Mouse (Mus musculus) kidney, adult 10 weeks (tissue): Measurements from ENCODE around the gene Gtf2f1. TPM values are rescaled to one million over a fixed set of nuclear protein-coding genes. Genes with fewer than 3 reads are reported as not detected.

Source experiments
- polyA plus RNA-seq: library from polyadenylated mRNA; stranded (reverse); fragments of 350-450 nt; fragmentation: Illumina TruSeq; extraction: RNeasy Lipid Tissue Mini Kit (QIAGEN cat#74804); gene quantifications from one replicate; pipeline ENCODE4 v1.2.3, GENCODE M21; 2014; ENCODE audit warnings: low read depth, low replicate concordance

Gtf2f1 gene
- 2.4 TPM for polyA plus RNA-seq

DNA sequence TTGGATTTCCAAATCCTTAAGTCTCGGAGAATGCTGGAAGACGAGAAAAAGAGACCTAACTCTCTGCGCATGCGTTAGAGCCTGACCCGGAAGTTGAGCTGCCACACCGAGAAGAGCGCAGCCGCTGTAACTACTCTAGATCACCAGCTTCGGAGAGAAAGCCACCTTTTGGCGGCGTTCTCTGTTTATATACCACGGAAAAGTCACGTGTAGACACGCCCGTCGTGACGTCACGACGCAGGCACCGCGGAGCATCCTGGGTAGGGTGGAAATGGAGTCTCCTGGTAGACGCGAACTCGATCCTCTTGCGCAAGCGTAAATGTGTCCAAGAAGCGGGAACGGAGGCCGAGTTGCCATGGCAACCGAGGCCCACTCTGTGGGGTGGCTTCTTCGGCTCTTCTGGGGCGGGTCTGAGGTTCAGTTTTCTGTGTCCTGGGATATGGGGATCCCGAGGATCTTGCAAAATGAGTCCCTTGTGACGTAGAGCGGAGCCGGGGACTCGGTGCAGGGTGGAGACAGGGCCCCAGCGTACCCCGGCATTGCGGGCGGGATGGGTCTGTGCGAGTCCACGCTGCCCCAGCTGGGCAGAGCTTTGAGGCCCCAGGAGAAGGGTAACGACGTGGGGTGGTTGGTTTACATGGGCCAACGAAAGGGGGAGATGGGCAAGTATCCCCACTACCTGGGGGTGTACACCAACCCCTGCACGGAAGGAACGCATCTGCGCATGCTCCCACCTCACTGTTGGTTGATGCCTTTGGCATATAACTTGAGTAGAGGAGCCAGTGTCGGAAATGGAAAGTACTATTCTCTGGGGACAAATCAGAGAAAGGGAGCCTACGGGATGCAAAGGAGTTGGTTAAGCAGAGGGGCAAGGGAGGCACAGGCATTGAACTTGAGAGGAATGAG, at the start of gene Gtf2f1, which contains the start of gene Gm17949:
Gtf2f1 (minus strand) TSS at position 53 of the 906 bp plus-strand sequence.
Gm17949 (plus strand) TSS at position 234 of the 906 bp plus-strand sequence.

DNA sequence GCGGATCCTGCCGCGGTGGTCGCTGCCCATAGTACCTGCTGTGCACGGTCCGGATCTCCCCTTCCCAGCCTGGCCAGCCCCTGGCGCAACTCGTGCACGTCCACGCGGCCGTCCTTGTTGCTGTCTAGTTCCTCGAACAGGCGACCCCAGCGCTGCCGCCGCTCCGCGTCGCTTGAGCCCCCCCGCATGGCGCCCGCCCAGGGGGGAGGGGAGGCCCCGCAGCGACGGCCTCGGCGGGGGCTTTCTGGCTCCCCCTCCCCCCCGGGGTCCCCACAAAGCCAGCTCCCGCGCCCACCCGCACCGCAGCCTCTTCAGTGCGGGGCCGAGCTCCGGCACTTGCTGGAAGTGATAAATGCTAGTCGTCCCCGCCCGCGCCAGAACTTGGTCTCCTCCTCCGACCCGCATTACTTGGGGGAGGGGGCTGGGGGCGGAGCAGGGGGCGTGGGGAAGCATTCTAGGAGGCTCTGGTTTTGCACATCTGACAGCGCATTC, 48.4 kb upstream of the Gtf2f1 start, which contains the start of gene Slc25a23:
Slc25a23 (minus strand) TSS at position 378 of the 492 bp plus-strand sequence.

DNA sequence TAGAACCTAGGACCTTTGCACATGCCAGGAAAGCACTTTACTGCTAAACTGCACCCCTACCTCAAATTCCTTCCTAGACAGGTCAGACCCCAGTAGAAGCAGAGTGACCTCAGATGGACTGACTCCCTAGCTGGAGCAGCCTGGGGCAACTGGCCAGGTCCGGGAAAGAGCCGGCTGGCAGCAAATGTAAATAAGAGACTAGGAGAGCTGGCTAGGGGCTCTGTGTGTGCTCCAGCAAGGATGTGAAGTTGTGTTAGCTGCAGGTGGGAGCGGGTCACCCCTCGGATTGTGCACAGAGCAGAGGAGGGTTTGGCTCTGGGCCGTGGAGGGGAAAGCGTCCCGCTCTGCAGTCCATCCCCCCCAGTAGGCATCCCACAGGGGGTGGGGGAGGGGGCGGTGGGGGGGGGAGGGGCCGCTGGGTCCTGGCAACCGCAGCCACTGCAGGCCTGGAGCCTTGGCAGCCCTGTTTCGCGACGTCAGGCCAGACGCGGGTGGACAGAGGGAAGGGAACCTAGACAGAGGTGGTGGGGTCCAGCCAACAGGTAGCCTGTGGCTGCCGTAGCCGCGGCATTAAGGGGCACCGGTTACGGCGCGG, 47.9 kb upstream of the Gtf2f1 start, which contains the start of gene Crb3:
Crb3 (plus strand) TSS at position 215 of the 595 bp plus-strand sequence.

DNA sequence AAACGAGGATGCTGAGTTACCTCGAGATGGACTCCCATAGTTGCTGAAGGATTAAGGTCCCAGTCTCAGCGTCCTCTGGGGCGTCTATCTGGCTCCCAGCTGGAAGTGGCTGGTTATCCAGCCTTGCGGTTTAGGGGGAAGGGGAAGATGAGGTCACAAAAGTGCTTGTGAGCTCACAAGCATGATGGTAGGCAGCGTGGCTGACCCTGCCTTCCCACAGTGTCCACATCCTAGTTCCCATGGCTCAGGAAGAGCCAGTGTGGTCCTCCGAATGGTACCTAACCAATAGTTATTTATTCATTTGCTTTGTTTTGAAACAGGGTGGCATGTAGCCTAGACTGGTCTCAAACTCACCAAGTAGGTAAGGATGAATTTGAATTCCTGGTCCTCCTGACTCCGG, 30.5 kb upstream of the Gtf2f1 start, which contains the start of gene Slc25a41:
Slc25a41 (minus strand) TSS at position 101 of the 400 bp plus-strand sequence.

DNA sequence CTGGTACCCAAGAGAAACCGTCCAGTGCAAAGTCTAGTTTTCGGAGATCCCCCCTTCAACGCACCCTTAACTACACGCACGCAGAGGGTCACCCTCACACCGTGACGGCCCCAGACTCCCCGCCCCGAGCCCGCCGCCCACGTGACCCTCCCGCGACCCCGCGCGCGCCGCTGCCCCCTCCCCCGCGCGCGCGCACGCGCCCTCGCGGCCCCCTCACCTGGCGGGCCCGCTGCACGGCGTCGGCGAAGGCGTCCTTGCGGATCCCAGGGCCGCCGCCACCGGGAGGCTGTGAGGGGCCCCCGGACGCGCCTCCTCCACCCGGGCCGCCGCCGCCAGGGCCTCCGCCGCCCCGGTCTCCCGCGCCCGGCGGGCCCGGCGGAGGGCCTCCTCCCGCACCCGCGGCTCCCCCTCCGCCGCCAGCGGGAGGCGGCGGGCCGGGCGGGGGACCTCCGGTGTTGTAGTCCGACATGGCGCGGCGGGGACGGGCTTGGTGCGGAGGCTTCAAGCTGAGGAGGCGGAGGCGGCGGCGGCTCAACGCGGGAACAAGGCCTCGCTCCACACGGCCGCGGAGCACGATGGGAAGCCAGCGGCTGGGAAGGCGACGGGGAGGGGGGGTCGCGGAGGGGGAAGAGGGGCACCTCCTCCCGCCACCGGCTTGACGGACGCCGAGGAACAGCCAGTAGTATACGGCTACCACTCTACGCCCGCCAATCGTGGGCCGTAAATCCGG, 20.0 kb upstream of the Gtf2f1 start, which contains the start of gene Khsrp:
Khsrp (minus strand) TSS at position 592 of the 730 bp plus-strand sequence.

DNA sequence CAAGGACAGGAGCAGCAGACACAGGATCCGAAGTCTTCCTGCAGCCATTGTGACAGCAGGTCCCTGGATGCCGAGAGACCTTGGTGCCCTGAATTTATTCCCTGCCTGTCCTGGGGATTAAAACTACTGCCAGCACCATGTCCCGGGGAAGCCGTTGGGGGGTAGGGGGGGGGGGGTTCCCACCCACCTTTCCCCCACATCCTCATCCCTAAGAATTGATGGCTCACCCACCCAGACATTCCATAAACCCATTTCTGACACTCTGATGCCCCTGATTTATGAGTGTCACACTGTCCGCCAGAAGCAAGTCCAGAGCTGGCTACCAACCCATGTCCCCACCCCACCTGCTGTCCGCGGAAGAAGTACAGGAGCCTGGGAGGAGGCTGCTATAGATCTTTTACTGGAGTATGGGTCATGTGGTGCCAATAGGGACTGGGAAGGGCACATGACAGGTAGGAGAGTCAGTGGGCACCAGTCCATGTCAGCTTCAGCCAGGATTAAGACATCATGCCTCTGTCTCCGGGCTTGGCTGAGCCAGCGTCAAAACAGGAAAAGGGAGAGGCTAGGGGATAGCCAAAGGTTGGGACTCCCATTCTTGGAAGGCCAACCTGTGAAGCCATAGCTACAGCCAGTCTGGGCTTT, 11.0 kb downstream of the Gtf2f1 start, which contains the start of gene Pspn:
Pspn (minus strand) TSS at position 51 of the 642 bp plus-strand sequence.

DNA sequence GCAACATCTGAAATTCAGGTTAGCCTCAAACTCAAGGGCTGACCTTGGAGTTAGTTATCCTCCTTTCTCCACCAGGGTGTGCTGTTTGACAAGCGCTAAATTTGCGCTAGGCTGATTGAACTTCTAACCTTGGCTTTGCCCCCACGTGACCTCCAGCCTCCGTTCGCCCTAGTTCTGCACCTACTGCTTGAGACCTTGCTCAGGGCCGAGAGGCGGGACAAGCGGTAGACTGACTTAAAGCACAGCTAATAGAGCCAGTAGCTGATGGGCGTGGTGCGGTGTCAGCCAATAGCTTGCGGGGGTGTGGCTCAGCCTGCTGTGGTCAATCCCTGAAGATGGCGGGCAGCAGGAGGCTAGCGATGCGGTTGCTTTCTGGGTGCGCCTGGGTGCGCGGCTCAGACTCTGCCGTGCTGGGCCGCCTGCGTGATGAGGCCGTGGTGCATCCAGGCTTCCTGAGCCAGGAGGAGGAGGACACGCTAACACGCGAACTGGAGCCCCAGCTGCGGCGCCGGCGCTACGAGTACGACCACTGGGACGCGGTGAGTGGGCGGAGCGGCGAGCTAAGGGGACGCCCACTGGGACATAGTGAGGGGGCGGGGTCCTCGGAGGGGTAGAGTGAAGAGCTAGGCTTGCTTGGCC, 13.9 kb downstream of the Gtf2f1 start, which contains the start of gene Alkbh7:
Alkbh7 (plus strand) TSS at position 311 of the 639 bp plus-strand sequence.

DNA sequence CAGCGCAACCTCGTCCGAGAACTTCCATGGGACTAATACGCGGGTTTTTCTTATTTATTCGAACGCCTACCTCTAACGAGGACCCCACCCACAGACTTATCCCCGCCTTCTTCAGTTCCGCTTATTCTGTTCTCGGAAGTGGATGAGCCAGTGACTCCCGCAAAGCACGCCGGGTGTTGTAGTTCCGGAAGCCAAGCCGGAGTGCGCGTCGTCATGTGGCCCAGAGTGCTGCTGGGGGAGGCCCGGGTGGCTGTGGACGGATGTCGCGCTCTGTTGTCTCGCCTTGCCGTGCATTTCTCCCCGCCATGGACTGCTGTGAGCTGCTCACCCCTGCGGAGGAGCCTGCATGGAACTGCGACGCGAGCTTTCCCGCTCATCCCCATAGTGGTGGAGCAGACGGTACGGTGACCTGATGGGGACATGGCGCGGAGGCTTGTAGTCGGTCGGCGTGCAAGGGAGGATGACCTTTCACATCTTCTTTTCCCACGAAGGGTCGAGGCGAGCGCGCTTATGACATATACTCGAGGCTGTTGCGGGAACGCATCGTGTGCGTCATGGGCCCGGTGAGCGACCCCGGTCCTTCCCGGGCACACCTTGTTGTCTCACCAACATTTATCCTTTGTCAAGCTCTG, 20.9 kb downstream of the Gtf2f1 start, which contains the start of gene Clpp:
Clpp (plus strand) TSS at position 191 of the 632 bp plus-strand sequence.

DNA sequence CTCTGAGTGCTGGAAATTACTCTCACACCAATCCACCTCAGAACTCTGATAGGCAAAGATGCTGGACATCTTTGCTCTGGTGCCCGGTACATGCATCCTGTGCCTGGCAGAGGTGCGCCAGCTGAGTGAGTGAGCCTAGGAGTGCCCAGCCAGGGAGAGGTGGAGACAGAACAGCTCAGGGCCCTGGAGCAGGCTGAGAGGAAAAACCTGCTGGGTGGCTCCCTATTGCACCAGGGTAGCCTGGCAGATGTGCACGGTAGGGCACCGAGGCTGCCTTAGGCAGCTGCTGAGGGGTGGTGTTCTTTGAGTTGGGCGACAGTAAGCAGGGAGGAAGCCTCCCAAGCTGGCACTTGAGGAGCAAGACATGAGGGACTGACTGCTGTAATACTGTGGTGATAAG, 29.1 kb downstream of the Gtf2f1 start, which contains the start of gene Acer1:
Acer1 (minus strand) TSS at position 114 of the 400 bp plus-strand sequence.

Other genes starting within 250 kb of the Gtf2f1 start
- gene Dus3l, start 246.5 kb downstream of the Gtf2f1 start, polyA plus RNA-seq, result 1.3 TPM
- not detected for gene Prr22, start 241.0 kb downstream of the Gtf2f1 start, polyA plus RNA-seq
- 0.12 TPM for gene Rfx2, start 180.3 kb downstream of the Gtf2f1 start, polyA plus RNA-seq
- gene Acsbg2, start 136.8 kb downstream of the Gtf2f1 start, polyA plus RNA-seq, result not detected
- not detected for gene 1700061G19Rik, start 135.8 kb downstream of the Gtf2f1 start, polyA plus RNA-seq
- 0.49 TPM for gene Mllt1, start 75.9 kb downstream of the Gtf2f1 start, polyA plus RNA-seq
- not detected for gene Acer1, start 29.2 kb downstream of the Gtf2f1 start, polyA plus RNA-seq
- 3.0 TPM for gene Clpp, start 21.0 kb downstream of the Gtf2f1 start, polyA plus RNA-seq
- 3.5 TPM for gene Alkbh7, start 13.9 kb downstream of the Gtf2f1 start, polyA plus RNA-seq
- not detected for gene Pspn, start 11.3 kb downstream of the Gtf2f1 start, polyA plus RNA-seq
- gene Gm17949, start 181 bp upstream of the Gtf2f1 start, polyA plus RNA-seq, result not detected
- gene Khsrp, start 20.2 kb upstream of the Gtf2f1 start, polyA plus RNA-seq, result 4.1 TPM
- gene Slc25a41, start 30.4 kb upstream of the Gtf2f1 start, polyA plus RNA-seq, result not detected
- 14.2 TPM for gene Crb3, start 47.8 kb upstream of the Gtf2f1 start, polyA plus RNA-seq
- 21.2 TPM for gene Slc25a23, start 48.6 kb upstream of the Gtf2f1 start, polyA plus RNA-seq
- gene Dennd1c, start 67.2 kb upstream of the Gtf2f1 start, polyA plus RNA-seq, result not detected
- not detected for gene Tubb4a, start 76.5 kb upstream of the Gtf2f1 start, polyA plus RNA-seq
- 0.49 TPM for gene Tnfsf9, start 94.0 kb upstream of the Gtf2f1 start, polyA plus RNA-seq
- not detected for gene Cd70, start 138.5 kb upstream of the Gtf2f1 start, polyA plus RNA-seq
- not detected for gene Tnfsf14, start 182.9 kb upstream of the Gtf2f1 start, polyA plus RNA-seq
- gene C3, start 216.8 kb upstream of the Gtf2f1 start, polyA plus RNA-seq, result 24.6 TPM
- gene Gpr108, start 237.2 kb upstream of the Gtf2f1 start, polyA plus RNA-seq, result 1.1 TPM
- 3.2 TPM for gene Trip10, start 238.2 kb upstream of the Gtf2f1 start, polyA plus RNA-seq